Mouse (Mus musculus): Measurements from ENCODE around the gene Eif3m.
"Not testable (repeated sequence)": the region's sequence is repeated elsewhere in the genome, so short reads cannot be mapped to it uniquely, and the experiment has no call there.

Eif3m gene

GRCm38 (mm10) chr2:105016967-105017287 is at the start of gene Eif3m:
Gene Eif3m, minus strand, starts transcription at chr2:105017080.
- DNase-seq: peak; percentile 96 to 97

GRCm38 (mm10) chr2:105062741-105063372 is 46.0 kb upstream of the Eif3m start:
- no peak for DNase-seq

- no peak for DNase-seq
Measured at GRCm38 (mm10) chr2:105058577-105059116, 41.8 kb upstream of the Eif3m start.

- no peak for DNase-seq
Measured at GRCm38 (mm10) chr2:105055529-105055928, 38.6 kb upstream of the Eif3m start.

- no peak for DNase-seq
Measured at GRCm38 (mm10) chr2:105048301-105048700, 31.4 kb upstream of the Eif3m start.

- no peak for DNase-seq
Measured at GRCm38 (mm10) chr2:105043152-105043551, 26.3 kb upstream of the Eif3m start.

GRCm38 (mm10) chr2:105040859-105041258 is 24.0 kb upstream of the Eif3m start:
- no peak for DNase-seq

GRCm38 (mm10) chr2:105038879-105039278 is 22.0 kb upstream of the Eif3m start:
- no peak for DNase-seq

- DNase-seq: no peak
Measured at GRCm38 (mm10) chr2:105037956-105038569, 21.2 kb upstream of the Eif3m start.

- DNase-seq: no peak
Measured at GRCm38 (mm10) chr2:105036401-105037070, 19.7 kb upstream of the Eif3m start.

GRCm38 (mm10) chr2:105035985-105036384 is 19.1 kb upstream of the Eif3m start:
- no peak for DNase-seq

- no peak for DNase-seq
Measured at GRCm38 (mm10) chr2:105034084-105034483, 17.2 kb upstream of the Eif3m start.

- no peak for DNase-seq
Measured at GRCm38 (mm10) chr2:105030505-105030904, 13.6 kb upstream of the Eif3m start.

GRCm38 (mm10) chr2:105028806-105029205 is 11.9 kb upstream of the Eif3m start:
- DNase-seq: peak; percentile 42 to 49

GRCm38 (mm10) chr2:105026950-105027695 is 10.2 kb upstream of the Eif3m start:
- DNase-seq: no peak

- not testable (repeated sequence) for DNase-seq
Measured at GRCm38 (mm10) chr2:105025610-105026009, 8.7 kb upstream of the Eif3m start.

GRCm38 (mm10) chr2:105023815-105024214 is 6.9 kb upstream of the Eif3m start:
- no peak for DNase-seq

GRCm38 (mm10) chr2:105023031-105023615 is 6.2 kb upstream of the Eif3m start:
- DNase-seq: no peak

GRCm38 (mm10) chr2:105021836-105022235 is 5.0 kb upstream of the Eif3m start:
- no peak for DNase-seq

GRCm38 (mm10) chr2:105021256-105021655 is 4.4 kb upstream of the Eif3m start:
- DNase-seq: no peak

GRCm38 (mm10) chr2:105019457-105019856 is 2.6 kb upstream of the Eif3m start:
- DNase-seq: no peak

GRCm38 (mm10) chr2:105017802-105018201 is 922 bp upstream of the Eif3m start:
- peak; percentile 11 to 17 for DNase-seq
